Mouse (Mus musculus) right cerebral cortex, postnatal 10 days (tissue): ENCODE measurements around the gene Ppp2r5d.

ENCODE experiments used
- DNase-seq, 2 experiments: peaks; one replicate each; pipeline ENCODE4 v3.0.0; 2021; ENCODE audit warnings: low spot score in 2 of 2

The Ppp2r5d gene

DNA sequence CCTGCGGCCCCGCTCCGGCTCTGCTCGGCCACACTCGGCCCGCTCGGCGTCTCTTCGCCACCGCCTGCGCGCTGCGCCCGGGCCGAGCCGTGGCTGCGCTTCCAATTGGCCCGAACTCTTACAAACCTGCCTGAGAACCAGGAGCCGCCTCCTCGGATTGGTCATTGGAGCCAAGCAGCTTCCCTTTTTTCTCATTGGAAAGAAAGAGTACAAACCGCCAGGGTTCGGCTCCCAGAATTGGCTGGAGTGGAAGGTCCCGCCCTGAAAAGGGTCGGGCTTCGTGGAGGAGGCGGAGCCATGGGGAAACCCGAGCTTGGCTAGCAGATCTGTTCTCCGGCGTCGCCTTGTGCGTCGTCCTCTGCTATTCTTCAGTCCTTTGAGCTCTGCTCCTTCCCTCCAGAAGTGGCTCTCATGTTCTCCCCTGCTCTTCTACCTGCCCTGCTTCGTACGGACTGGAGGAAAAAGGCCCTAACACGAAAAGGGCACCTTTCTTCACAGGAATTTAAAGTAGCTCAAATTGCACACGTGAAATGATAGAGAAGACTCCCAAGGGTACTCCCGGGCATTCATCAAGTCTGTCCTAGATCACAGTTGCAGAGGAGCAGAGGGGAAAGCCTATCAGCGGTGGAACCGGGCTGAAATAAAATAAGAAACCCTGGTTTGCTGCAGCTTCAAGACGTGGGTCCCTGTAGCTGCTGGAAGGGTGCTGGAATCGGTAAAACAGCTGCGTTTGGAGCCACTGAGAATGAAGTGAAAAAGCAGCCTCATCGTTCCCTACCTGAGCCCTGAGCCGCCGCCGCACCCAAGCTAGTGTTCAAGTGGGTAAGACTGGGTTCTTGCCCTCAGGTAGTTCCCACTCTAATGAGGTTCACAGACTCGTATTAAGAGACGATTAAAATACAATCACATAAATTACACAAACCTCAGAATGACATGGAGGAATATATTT lies at the start of gene Ppp2r5d:
Ppp2r5d (minus strand) TSS at position 225 of the 949 bp plus-strand sequence.
- DNase-seq = peak; percentile 98 to 99

DNA sequence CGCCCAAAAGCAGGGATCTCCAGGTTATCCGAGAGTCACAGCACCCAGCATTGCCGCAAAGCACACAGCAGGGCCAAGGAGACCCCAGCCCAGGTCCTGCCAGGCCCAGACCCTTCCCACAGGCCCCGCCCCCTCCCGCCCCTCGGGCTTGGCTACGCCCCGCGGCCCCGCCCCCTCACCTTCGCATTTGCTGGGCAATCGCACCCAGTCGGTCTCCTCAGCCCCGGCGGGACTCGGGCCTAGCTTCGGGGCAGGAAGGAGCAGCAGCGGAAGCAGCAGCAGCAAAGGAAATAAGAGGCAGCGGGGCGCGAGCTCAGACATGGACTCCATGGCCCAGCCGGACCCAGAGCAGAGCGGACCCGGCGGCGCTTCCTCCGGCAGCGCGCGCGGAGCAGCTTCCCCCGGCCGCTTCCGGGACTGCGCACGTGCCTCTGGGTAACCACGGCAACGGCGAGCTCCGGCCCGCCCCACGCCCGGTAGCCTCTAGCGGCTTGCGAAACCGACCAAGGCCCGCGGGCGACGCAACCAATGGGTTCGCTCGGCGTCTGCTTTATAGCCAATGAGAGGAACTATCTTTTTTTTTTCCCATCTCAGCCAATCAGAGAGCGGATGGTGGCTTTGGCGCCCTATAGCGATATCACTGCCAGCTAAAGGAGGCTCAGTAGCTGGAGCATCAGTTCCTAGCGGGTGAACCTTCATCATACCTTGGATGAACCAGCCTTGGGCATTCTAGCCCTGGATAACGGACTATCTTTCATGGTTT lies 47.1 kb upstream of the Ppp2r5d start, which contains the start of gene Cnpy3:
Cnpy3 (minus strand) TSS at position 421 of the 763 bp plus-strand sequence.
- DNase-seq = peak; percentile 99 to 100

DNA sequence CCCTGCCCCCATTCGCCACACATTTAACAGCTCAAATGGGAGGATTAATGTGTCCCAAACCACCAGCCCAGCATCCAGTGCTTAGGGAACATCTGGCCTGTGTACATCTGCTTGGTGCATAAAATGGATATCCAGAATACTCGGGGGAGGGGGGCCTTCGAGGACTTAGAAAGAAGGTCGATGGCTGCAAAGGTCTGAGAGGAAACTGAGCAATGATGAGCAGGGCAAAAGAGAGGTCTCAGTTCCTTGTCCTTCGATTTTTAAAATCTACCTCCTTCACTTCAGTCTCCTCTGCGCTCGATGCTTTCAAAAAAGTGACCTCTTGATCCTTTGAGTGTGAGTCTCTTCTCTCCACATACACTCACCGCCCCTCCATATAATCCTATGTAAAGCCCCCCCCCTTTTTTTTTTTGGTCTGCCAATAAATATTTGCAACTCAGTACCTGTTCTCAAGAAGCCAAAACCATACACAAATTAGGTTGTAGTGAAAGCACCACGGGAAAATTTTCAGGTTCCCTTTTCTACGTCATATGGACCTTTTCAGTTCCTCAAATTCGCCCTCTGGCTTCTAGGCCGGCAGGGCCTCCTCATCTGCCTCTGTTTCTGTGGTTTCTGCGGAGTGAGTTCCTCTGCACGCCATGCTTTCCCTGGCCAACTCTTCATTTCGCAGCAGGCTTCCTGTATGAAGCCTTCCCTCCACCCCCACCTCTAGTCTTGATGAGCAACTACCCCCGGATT lies 46.3 kb upstream of the Ppp2r5d start:
- DNase-seq = no peak

DNA sequence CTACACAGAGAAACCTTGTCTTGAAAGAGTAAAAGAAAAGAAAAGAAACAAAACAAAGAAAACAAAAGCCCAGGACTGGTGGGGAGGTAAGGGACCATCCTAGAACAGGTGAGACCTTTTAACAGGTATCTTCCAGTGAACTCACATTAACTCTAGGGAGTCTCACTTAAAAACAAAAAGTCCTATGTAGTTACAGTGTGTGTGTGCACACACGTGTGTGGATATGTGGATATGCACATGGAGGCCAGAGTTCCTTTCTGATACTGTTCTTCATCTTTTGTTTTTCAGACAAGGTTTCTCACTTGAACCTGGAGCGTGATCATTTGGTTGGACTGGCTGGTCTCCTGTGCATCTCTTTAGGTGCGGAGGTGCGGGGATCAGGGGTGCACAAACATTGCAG lies 45.7 kb upstream of the Ppp2r5d start:
- DNase-seq = no peak

DNA sequence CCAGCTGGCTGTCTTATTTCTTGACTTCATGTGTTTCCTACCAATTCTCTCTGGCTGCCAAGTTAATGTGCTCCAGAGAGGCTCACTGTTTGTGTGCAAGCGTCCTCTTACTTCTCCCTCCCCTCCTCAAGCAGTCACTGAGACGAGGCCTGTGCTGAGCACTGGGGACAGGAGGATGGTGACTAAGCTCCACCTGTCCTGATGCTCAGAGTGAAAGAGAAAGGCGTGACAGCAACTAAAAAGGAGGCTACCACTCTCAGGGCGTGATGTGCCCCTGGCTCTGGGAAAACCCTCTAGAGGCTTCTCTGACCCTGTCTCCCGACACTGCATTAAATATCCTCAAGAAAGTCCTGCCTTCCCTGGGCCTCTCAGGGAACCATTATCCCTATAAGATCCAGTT lies 44.4 kb upstream of the Ppp2r5d start:
- no peak for DNase-seq

DNA sequence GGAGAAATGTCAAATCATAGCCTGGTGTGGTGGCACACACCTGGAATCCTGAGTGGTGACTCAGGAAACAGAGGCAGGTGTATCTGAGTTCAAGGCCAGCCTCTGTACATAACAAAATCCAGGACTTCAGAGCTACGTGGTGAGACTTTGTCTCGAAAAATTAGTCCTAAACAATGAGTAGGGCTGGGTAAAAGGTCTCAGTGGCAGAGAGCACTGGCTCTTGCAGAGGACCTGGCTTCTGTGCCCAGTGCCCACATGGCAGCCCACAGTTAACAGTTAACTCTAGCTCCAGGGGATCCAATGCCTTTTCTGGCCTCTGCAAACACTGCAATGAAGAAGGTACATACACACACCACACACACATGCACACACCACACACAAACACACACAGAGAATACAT lies 42.9 kb upstream of the Ppp2r5d start:
- no peak for DNase-seq

DNA sequence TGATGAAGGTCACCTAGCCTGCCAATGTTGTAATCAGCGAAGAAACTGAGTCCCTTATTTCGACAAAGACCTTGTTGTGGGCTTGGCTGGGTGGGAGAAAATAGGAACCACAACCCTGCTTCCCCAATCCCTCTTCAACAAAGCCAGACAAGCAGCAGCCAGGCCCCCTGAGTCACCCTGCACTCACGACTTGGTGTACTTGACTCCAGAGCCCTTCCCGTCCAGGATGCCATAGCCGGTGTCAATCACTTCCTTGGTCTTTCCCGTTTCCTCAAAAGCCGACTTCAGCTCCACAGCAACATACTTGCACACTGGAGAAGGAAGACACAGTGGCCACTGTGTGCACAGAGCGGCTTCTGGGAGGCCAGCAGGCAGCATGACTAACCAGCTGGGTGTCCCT lies 42.3 kb upstream of the Ppp2r5d start:
- DNase-seq = no peak

DNA sequence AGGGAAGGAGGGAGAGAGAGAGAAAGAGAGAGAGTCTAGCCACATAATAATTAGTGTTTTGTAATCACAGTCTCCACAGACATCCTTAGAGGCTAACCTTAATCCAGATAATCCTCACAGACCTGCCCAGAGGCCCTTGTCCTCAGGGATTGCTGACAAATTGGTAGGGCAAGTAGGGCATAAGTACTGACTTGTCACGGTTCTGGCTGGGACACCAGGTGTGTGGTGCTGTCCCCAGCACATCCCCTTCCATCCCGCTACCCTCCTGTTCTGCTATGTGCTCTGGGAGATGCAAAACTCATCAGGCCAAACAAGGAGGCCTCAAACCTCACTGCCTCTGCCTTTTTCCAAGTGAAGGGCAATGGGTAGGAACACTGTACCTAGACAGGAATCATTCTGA lies 40.6 kb upstream of the Ppp2r5d start:
- no peak for DNase-seq

DNA sequence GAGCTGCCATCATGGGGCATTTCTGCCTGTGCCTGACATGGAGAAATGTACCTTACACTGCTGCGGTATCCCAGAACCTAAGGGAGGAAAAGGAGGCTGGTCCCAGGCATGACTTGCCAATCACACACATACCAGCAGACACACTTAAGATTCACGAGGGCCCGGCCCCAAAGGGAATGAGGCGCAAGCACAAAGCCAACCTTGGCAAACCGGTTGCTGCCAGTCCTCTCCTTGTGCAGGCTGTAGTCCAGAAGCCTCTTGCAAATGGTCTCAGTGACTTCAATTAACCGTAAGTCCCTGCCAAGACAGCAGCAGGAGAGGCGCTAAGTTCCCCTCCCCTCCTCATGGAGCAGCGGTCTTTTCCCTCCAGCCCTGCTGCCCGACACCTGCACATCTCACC lies 38.1 kb upstream of the Ppp2r5d start:
- DNase-seq = no peak

DNA sequence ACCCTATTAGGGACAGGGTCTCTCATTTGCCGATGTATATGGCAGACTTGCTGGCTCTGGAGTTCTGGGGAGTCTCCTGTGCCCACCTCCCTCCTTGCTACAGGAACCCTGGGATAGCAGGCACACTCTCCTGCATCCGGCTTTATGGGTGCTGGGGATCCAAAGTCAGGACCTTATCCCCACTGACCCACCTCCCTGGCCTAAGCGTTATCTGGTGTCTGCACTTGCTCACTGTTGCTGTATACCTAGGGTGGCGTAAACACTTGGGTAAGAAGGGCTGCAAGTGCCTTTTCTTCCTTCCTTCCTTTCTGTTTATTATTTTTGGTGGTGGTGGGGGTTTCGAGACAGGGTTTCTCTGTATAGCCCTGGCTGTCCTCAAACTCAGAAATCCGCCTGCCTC lies 36.4 kb upstream of the Ppp2r5d start:
- no peak for DNase-seq

DNA sequence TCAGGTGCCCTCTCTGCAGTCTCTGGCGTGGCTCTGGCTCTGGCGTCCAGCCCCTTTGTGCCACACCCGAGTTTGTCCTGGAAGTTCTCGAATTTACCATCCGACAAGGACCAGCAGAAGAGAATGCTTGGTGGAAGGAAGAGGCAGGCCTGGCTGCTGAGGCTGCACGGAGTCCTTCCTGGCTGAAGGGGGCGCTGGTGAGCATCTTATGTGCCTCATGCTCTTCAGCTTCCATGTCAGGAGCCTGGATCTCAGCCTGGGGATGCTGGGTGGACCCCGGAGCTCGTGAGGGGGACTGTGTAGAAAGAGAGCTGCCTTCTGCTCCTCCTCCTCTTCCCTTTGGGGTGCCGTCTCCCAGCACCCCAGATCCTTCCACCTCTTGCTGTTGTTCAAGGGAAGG lies 31.2 kb upstream of the Ppp2r5d start:
- no peak for DNase-seq

DNA sequence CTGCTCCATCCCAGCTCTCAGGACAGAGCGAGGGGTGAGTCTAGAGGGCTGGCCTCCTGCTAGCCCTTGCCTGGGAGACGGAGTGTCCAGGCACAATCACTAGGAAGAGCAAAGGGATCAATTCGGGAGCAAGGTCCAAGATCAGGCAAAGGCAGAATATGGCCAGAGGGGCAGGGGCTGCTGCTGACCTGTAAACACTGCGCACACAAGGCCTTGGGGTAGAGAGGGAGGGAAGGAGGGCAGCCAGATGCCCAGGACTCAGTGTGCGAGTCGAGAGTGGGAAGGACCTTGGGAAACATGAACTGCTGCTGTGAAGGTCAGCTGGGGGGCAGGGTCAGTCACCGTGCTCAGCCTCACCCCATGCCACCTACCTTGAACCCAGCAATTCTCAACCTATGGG lies 30.4 kb upstream of the Ppp2r5d start:
- no peak for DNase-seq

DNA sequence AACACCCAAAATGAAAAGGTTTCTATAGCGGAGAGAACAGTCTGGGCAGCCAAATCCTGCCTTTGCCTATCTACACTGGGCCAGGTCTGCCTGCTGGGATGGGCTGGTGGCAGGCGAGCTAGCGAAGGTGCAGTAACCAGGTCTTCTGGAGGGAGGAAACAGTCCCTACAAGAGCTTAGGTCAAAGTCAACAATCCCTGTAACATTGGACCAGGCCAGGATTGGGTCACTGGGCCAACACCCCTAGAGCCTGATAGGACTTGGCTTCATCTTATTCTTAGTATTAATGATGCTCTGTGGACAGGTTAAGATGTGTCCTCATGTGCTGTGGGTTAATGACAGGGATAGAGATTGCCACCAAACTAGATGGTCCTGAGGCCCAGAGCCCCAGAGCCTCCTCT lies 29.1 kb upstream of the Ppp2r5d start:
- no peak for DNase-seq

DNA sequence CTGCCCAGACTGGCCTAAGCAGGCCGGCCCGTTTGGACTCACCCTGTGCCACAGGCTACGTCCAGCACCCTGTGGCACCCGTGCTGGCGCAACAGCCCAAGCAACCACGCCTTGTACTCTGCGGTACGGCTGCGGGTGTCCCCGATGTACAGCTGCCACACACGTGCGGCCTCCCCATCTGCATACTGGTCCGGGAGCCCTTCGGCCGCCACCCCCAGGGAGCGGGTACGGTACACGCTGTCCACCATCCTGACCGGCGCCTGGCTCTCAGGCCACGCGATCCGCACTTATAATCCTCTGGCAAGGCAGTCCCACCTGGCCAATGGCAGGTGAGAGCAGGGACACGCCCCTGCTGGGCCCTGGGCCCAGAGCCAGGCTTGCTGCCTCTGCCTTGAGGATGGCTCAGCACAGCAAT lies 24.0 kb upstream of the Ppp2r5d start, which contains the start of gene Gnmt:
Gnmt (minus strand) TSS at position 265 of the 415 bp plus-strand sequence.
- no peak for DNase-seq

DNA sequence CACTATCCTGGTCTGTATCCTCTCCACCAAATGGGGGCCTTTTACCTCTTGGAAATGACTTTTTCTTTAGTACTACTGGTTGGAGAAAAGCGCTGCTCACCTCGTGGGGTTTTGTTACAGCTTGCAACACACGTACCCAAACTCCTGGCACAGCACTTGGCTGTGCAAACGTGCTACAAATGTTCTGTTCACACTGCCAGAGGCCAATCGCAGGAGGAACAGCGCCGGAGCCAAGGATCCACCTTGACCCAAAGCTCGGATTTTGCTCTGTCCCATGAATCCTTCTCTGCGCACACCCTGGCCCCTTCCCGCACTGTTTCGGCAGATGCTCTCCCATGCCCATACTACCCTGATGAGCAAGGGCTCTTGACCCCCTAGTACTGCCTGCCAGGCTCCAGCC lies 23.6 kb upstream of the Ppp2r5d start:
- no peak for DNase-seq

DNA sequence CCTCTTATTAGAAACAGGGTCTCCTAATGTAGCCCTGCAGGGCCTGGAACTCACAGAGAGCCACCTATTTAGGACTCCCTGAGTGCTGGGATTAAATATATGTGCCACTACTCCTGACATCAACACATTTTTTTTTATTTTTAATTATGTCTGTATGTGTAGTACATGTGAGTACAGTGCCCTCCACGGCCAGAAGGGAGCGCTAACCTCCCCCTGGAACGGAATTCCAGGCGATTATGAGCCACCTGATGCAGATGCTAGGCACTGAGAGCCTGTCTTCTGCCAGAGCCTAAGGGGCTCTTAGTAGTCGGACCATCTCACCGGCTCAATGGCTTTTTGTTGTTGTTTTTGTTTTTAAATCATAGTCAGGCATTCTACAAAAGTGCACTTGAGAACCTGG lies 23.1 kb upstream of the Ppp2r5d start:
- DNase-seq = no peak

DNA sequence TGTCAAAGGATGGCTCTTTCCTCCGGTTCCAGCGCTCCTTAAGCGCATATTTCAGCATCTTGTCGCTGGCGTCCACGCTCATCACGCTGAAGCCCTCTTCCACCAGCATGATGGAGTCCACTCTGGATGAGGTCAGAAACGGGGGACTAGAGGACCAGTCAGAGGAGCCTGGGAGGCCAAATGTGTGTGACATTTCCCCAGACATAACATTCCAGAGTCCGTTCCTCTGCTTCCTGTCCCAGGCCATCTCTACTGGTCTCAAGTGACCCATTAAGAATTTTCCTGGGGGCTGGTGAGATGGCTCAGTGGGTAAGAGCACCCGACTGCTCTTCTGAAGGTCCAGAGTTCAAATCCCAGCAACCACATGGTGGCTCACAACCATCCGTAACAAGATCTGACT lies 22.4 kb upstream of the Ppp2r5d start:
- no peak for DNase-seq

DNA sequence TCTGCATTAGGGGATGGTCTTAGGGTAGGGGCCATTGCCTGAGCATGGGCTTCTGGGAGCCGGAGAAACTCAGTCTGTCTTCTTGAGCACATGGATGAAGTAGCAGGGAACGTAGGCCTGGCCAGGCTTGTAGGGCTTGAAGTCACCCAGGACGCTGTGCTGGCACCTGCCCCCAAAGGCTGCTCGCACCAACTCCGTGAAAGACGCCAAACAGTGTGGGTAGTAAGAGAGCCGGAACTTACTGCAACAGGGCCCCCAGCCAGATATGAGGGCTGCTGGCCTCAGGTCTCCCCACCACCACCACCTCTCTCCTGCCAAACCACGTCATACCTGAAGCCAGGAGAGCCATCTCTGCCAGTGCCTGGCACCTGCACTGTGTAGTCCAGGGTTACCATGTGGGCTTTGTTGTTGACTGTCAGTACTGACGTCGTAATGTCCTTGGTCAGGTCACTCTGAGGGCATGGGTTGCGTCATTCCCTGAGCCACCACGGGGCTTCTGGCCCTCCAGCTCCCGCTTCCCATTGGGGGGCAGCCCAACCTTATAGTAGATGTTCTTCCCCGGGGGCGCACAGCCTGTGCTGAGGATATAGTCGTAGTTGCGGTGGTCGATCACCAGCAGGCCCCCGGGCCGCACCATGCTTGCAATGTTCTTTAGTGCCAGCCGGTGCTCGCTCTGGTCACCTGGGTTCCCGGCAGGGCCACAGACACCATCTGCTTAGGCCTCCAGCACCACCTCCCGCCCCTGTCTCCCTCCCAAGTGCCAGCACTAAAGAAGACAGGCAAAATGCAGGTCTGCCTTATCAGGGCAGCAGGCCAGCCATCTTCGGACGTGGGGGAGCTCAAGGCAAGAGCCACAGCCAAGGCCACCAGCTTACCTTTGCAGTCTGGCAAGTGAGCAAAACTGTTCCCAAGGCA lies 21.1 kb upstream of the Ppp2r5d start:
- no peak for DNase-seq

DNA sequence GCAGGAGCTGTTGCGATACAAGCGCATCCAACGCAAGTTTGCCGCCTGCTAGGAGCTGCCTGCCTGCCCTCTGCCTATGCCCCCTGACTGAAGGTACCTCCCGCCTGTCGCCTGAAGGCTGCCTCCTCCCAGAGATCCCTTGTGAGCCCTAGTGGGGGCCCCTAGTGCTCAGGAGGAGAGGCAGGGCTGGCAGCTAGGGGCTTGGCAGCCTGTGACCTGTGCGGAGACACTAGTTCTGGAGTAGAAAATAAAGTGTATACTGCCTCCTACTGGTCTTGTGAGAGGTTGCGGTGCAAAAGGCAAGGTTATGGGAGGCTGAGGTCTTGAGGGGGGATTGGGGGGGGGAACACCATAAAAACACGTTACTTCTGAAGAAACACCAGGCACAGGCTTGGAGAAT lies 20.4 kb upstream of the Ppp2r5d start:
- DNase-seq = no peak

DNA sequence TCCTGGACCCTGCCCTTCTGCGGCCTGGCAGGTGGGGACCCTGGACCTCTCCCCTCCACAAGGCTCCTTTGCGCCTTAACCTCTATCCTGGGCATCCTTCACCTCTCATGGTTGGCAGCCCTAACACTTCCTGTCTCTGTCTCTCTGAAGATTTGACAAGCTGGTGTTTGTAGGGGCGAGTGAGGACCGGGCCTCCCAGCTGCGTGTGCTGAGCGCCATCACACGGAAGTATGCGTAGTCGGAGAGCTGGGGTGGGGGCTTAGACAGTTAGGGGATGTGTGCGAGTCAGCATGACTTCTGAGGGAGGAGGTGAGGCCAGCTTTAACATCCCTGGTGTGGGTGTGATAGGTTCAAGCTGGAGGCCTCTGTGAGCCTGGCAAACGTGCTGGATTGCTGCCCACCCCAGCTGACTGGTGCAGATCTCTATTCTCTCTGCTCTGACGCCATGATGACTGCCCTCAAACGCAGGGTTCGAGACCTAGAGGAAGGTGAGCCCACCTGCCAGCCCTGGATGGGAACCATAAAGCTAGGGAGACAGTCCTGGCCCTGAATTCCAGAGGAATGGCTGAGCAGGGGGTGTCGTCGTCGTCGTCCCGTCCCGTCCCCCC lies 19.7 kb upstream of the Ppp2r5d start:
- no peak for DNase-seq

DNA sequence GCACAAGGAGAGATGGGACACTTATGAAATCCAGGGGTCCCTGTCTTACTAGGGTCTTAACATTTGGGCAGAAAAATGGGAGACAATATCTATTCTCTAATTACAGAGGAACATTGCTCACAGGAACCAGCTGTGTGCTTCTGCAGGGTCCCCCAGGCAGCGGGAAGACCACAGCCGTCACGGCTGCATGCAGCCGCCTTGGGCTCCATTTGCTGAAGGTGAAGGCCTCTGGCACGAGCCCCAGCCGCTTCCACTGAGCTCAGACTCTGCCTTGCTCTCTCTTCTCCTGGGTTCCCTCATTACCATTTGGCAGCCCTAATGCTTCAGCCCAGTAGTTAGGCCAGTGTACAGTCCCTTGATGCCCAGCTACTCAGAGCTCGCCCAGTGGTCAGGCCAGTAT lies 16.2 kb upstream of the Ppp2r5d start:
- no peak for DNase-seq
